Mouse (Mus musculus) hindbrain, embryonic 12.5 days (tissue): ENCODE results near the gene Lyrm9. TPM values are rescaled to one million over a fixed set of nuclear protein-coding genes. Genes with fewer than 3 reads are reported as not detected.

Experiments
- ATAC-seq: fragments of 200-750 bp; cut with Nextera tagmentation; 2 replicates; pipeline ENCODE4 v1.8.0; 2017; ENCODE audit warnings: moderate TSS enrichment; ENCODE audit not compliant: low FRiP score
- H3K27ac ChIP-seq: fragments of 300-500 bp; sonication (generic); 2 replicates; pipeline ENCODE4 v1.5.1; 2016; ENCODE audit warnings: mild to moderate bottlenecking
- H3K27me3 ChIP-seq: fragments of 300-500 bp; sonication (generic); 2 replicates; pipeline ENCODE4 v1.6.1; 2016; ENCODE audit warnings: mild to moderate bottlenecking
- H3K36me3 ChIP-seq: fragments of 300-500 bp; sonication (generic); 2 replicates; pipeline ENCODE4 v1.6.1; 2016; ENCODE audit warnings: mild to moderate bottlenecking
- H3K4me1 ChIP-seq: fragments of 300-500 bp; sonication (generic); 2 replicates; pipeline ENCODE4 v1.6.1; 2016
- H3K4me2 ChIP-seq: fragments of 300-500 bp; sonication (generic); replicated peaks from 2 replicates; pipeline ENCODE4 v1.6.1; 2016; ENCODE audit warnings: mild to moderate bottlenecking
- H3K4me3 ChIP-seq: fragments of 300-500 bp; sonication (generic); 2 replicates; pipeline ENCODE4 v1.5.1; 2016; ENCODE audit warnings: mild to moderate bottlenecking
- H3K9ac ChIP-seq: fragments of 300-500 bp; sonication (generic); 2 replicates; pipeline ENCODE4 v1.6.1; 2016; ENCODE audit warnings: mild to moderate bottlenecking, moderate library complexity
- H3K9me3 ChIP-seq: fragments of 300-500 bp; sonication (generic); replicated peaks from 2 replicates; pipeline ENCODE4 v1.6.1; 2016; ENCODE audit warnings: mild to moderate bottlenecking
- WGBS: fragments of 180-500 bp; shearing (Covaris S2); methylation state at CpG from one replicate; pipeline ENCODE4 v1.1.7; 2016; 5-methylcytosine and 5-hydroxymethylcytosine counted together
- polyA plus RNA-seq: library from polyadenylated mRNA; unstranded; fragments of >200 nt; fragmentation: Nextera tagmentation; extraction: Ambion mirVana; gene quantifications from 2 replicates; pipeline ENCODE4 v1.2.1, GENCODE M21; 2016

The Lyrm9 gene
- polyA plus RNA-seq, 1 experiment from 2014 or later: 18.1 TPM

DNA sequence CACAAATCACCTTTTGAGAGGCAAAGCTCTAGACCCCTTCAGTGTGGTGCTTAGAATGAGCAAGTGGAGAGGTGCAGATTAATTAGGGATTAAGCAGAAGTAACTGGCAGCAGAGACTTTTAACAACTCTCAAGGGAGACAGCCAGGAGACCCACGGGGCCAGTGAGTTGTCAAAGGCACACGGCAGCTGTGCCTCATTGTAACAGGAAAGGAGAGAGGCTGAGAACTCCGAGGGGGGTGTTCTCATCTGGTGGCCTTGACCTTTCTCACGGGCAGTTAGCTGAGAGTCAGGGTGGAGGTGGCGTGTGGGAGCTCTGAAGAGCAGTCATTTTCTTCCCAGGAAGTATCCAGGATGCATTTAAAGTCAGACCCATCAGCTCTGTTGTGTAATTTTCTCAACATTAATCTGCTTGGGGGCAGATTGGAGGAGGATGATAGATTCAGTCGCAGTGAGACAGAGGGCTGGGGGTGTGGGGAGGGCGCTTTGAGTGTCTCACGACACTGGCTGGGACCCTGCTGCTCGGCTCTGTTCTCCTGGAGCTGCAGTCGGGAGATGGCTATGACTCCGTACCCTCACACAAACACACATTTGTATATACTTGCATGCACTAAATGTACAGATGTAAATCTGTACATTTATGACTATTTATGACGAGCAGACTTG is 5.9 kb upstream of the Lyrm9 start:
- WGBS: 31% methylated on average over 12 of the region's 12 CpGs
- H3K9ac ChIP-seq: no peak overlapping the region; the same call in 1 of the 2 replicates
- H3K4me3 ChIP-seq: no peak overlapping the region
- H3K27ac ChIP-seq: 0 out of 2 replicates have a peak overlapping the region, but pooled peaks have one; percentile 7
- H3K4me2 ChIP-seq: no peak overlapping the region; the same call in 1 of the 2 replicates
- no peaks in the 10 kb centered on the region for H3K9me3 ChIP-seq
- H3K27me3 ChIP-seq: no peaks in the 10 kb centered on the region
- no peak for ATAC-seq
- peaks cover 62% of the 10 kb centered on the region for H3K4me1 ChIP-seq
- H3K36me3 ChIP-seq: no peaks in the 10 kb centered on the region

DNA sequence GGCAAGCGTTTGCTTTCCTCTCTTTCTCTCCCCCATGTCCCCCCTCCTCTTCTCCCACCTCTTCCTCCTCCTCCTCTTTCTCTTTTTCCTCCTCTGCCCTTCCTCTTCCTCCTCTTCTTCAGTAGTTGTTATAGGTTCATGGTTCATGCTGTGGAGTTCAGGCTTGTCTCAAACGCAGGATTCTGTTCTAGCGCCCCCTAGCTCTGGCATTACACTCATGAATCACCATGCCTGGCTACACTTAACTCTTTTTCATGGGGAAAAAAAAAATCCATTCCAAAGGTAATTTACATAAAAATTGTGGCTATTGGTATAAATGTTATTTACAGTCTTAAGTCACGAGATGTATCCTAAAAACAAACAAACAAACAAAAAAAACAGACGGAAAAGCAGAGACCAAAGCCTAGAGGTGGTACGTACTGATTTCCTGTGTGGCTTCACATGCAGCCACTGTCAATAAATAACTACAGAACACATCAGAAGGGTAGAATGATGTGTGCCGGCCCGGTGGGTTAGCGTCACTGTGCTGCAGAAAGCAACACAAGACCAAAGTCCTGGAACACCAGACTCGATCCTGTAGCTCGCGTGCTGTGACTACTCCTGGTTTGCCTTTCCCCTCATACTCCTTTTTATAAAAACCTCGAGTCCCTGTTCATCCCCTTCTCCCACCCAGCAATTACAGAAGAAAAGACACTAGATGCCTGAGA is 3.4 kb upstream of the Lyrm9 start:
- H3K4me2 ChIP-seq: no peak overlapping the region
- H3K27me3 ChIP-seq: no peaks in the 10 kb centered on the region
- peaks cover 53% of the 10 kb centered on the region for H3K4me1 ChIP-seq
- 55% methylated on average over 13 of the region's 13 CpGs for WGBS
- no peaks in the 10 kb centered on the region for H3K9me3 ChIP-seq
- no peak for ATAC-seq
- H3K4me3 ChIP-seq: no peak overlapping the region
- H3K9ac ChIP-seq: no peak overlapping the region
- no peaks in the 10 kb centered on the region for H3K36me3 ChIP-seq
- H3K27ac ChIP-seq: 0 out of 2 replicates have a peak overlapping the region, but pooled peaks have one; percentile 23

DNA sequence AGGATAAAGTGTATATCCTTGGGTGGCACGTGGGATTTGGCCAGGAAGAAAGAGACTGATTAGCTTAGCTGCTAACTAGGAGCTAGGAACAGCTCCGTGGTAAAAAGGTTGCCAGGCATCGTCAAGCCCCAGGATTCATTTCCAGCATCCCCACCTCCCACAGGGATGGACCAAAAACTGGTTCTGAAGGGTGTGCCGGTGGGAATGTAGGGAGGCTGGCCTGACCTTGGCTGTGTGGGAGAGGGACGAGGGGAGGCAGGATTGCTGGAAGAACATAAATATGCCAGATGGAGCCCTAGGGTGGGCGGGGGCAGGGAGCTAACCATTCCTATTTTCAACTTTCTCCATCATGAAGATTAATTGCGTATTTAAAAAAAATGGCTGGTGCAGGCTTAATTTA is 1.2 kb downstream of the Lyrm9 start:
- Histone ChIP-seq H3K27ac (no peak overlapping the region), H3K4me3 (peak overlapping the region; percentile 60; the same call in 1 of the 2 replicates), H3K9ac (no peak overlapping the region), H3K27me3 (no peaks in the 10 kb centered on the region; the same call in 1 of the 2 replicates), H3K4me1 (peaks cover 35% of the 10 kb centered on the region), H3K36me3 (no peaks in the 10 kb centered on the region), H3K9me3 (no peaks in the 10 kb centered on the region), H3K4me2 (peak overlapping the region; percentile 75; the same call in 1 of the 2 replicates)
- ATAC-seq: no peak
- 33% methylated on average over 7 of the region's 7 CpGs for WGBS

DNA sequence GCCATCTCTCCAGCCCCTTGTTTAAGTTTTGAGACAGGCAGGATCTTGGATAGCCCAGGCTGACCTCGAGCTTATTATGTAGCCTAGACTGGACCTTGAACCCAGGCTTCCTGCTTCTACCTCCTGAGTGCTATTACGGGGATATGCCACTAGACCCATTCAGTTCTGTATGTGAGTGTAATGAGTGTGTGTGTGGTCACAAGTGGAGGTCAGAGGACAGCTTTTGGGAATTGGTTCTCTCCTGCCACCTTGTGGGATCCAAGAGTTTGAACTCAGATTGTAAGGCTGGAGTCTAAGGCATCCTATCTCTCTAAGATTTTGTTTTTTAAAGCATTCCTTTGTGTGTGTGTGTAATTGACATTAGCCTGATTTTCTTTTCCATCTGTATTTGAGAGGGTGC is 2.0 kb downstream of the Lyrm9 start:
- WGBS: 43% methylated on average over 2 of the region's 2 CpGs
- H3K27me3 ChIP-seq: no peaks in the 10 kb centered on the region; the same call in 1 of the 2 replicates
- no peak overlapping the region for H3K9ac ChIP-seq
- no peaks in the 10 kb centered on the region for H3K36me3 ChIP-seq
- no peak overlapping the region for H3K4me2 ChIP-seq
- no peak overlapping the region for H3K27ac ChIP-seq
- H3K4me1 ChIP-seq: peaks cover 32% of the 10 kb centered on the region
- no peak for ATAC-seq
- H3K4me3 ChIP-seq: no peak overlapping the region
- H3K9me3 ChIP-seq: no peaks in the 10 kb centered on the region

DNA sequence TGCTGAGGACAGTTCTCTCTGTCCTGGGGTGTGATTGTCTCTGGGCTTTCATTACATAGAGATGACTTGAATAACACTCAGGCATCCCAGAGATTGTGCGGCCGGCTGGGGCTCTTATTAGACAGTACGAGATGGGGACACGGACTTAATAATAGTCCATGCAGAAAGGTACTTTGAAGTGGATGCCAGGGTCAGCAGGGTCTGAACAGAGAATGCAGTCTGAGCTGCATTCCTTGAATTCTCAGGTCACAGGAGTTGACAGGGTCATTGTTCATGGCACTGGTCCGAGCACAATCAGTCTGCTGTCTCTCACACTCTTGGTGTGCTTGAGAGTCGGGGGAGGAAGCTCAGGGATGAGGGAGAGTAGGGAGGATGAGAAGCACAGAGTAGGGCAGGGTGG is 3.0 kb downstream of the Lyrm9 start:
- peaks cover 22% of the 10 kb centered on the region for H3K4me1 ChIP-seq
- WGBS: 5% methylated on average over 6 of the region's 6 CpGs
- H3K4me2 ChIP-seq: no peak overlapping the region

DNA sequence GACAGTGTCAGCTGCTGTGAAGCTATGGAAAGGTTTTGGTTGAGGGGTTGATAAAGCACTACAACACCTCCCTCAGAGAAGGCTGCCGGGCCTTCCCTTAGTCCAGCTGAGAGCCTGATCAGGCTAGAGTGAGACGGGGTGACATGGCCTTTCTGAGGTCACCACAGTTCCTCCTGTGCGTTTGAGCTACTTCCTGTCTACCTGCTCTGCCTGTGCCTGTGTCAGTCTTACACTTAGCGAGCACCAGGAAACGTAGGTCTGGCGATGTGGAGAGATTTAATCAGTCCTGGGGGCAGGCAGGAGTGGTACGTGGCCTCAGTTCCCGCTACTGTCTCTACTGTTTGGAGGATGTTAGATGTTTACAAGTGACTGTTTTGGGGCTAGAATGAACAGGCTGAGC is 3.8 kb downstream of the Lyrm9 start:
- Histone ChIP-seq H3K4me2 (no peak overlapping the region), H3K9ac (no peak overlapping the region), H3K27me3 (no peaks in the 10 kb centered on the region; the same call in 1 of the 2 replicates), H3K27ac (no peak overlapping the region), H3K36me3 (no peaks in the 10 kb centered on the region), H3K4me3 (no peak overlapping the region), H3K4me1 (peaks cover 19% of the 10 kb centered on the region), H3K9me3 (no peaks in the 10 kb centered on the region)
- ATAC-seq: no peak
- 51% methylated on average over 8 of the region's 8 CpGs for WGBS

More for the DNA sequence above, 3.0 kb downstream of the Lyrm9 start:
- ATAC-seq: no peak
- no peaks in the 10 kb centered on the region for H3K9me3 ChIP-seq
- no peaks in the 10 kb centered on the region; the same call in 1 of the 2 replicates for H3K27me3 ChIP-seq
- no peak overlapping the region for H3K4me3 ChIP-seq
- no peak overlapping the region for H3K27ac ChIP-seq
- no peak overlapping the region for H3K9ac ChIP-seq
- no peaks in the 10 kb centered on the region for H3K36me3 ChIP-seq

DNA sequence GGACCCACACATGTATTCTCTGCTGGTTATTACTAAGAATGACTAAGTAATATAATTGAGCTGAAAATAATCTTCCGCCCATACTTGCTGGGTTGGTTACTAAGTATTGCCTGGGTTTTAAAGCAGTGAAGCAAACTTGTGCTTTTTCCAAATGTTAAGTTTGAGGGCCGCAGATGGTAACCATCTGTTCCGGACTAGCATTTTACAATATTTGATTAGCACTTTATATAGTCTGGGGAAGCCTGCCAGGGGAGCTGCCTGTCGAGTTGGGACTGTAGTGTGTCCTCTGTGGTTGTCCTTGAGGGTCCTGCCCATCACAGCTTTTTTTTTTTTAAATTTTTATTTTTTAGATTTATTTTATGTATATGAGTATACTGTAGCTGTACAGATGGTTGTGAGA is 5.3 kb downstream of the Lyrm9 start:
- H3K4me2 ChIP-seq: no peak overlapping the region
- no peaks in the 10 kb centered on the region for H3K36me3 ChIP-seq
- H3K27me3 ChIP-seq: no peaks in the 10 kb centered on the region; the same call in 1 of the 2 replicates
- H3K27ac ChIP-seq: no peak overlapping the region
- ATAC-seq: no peak
- H3K9me3 ChIP-seq: no peaks in the 10 kb centered on the region
- no peak overlapping the region for H3K4me3 ChIP-seq
- no peak overlapping the region for H3K9ac ChIP-seq
- 73% methylated on average over 4 of the region's 4 CpGs for WGBS
- H3K4me1 ChIP-seq: peaks cover 16% of the 10 kb centered on the region

DNA sequence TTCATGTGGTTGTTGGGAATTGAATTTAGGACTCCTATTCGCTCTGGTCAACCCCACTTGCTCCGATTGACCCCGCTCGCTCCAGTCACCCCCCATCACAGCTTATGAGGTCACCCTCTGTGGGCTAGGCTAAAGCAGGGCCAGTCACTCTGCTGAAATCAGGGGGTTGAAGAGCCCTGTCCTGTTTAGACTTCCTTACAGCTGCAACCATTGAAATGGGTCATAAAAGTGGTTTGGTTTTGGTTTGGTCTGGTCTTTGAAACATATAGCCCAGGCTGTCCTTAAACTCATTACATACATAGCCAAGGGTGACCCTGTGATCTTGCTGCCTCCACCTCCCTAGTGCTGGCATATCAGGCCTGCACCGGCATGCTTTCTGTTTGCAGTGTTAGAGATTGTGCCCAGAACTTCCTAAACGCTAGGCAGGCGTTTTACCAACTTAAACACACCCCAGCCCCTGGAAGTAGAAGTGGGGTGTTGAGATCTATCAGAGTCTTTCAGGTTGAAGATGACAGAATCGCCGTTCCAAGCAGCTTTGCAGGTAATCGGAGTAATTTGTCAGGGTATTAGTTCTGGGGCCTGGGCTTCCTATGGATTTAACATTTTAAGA is 5.8 kb downstream of the Lyrm9 start:
- peaks cover 13% of the 10 kb centered on the region for H3K4me1 ChIP-seq
- WGBS: 93% methylated on average over 10 of the region's 10 CpGs
- 0 out of 2 replicates have a peak overlapping the region, but pooled peaks have one; percentile 8 for H3K9ac ChIP-seq

DNA sequence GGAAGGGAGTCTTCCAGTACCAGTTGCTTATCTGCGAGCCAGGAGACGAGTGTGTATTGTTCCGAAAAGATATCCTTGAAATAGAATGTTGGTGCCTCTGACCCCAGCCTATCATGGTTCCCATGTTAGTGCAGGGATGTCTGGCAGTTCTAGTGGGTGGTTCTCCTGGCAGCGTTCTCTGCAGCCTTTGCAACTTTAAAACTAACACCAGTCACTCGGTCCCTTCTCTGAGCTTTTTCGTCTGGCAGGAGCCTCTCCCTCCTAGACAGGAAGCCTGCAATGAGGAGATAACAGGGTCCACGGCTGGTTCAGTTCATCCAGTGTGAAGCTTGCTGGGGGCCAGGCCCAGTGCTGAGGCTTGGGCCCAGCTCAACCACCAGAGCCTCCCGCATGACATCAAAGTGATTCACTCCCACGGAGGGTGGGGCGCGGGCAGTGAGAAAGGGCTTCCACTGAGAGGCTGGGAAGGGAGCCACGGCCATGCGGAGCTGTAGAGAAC is 6.5 kb downstream of the Lyrm9 start:
- no peak overlapping the region for H3K4me2 ChIP-seq
- H3K27ac ChIP-seq: 0 out of 2 replicates have a peak overlapping the region, but pooled peaks have one; percentile 7
- H3K36me3 ChIP-seq: no peaks in the 10 kb centered on the region
- no peaks in the 10 kb centered on the region for H3K9me3 ChIP-seq
- no peak overlapping the region for H3K9ac ChIP-seq
- no peak for ATAC-seq
- WGBS: 71% methylated on average over 13 of the region's 13 CpGs
- H3K27me3 ChIP-seq: no peaks in the 10 kb centered on the region; the same call in 1 of the 2 replicates
- no peak overlapping the region for H3K4me3 ChIP-seq
- peaks cover 8% of the 10 kb centered on the region for H3K4me1 ChIP-seq

More for the DNA sequence above, 5.8 kb downstream of the Lyrm9 start:
- no peaks in the 10 kb centered on the region for H3K36me3 ChIP-seq
- no peak overlapping the region for H3K4me3 ChIP-seq
- H3K27me3 ChIP-seq: no peaks in the 10 kb centered on the region; the same call in 1 of the 2 replicates
- no peak overlapping the region for H3K27ac ChIP-seq
- no peak for ATAC-seq
- no peak overlapping the region for H3K4me2 ChIP-seq
- no peaks in the 10 kb centered on the region for H3K9me3 ChIP-seq

DNA sequence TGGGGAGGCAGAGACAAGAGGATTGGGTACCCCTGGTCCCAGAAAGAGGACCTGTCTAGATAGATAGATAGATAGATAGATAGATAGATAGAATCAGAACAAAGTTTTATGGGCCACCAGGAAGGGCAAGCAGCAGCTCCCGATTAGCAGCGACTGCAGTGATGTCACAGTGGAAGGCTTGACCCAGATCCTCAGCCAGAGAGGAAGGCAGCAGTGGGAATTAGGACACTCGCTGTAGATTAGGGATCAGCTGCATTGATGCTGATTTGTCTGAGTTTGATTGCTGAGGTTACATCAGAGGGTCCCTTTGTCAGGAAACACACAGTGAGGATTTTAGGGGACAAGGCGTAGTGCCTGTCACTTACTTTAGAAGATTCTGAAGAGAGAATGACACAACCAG is 10.1 kb downstream of the Lyrm9 start:
- no peak overlapping the region for H3K4me2 ChIP-seq
- H3K4me3 ChIP-seq: no peak overlapping the region
- no peak for ATAC-seq
- no peaks in the 10 kb centered on the region for H3K27me3 ChIP-seq
- H3K9ac ChIP-seq: no peak overlapping the region
- peaks cover 8% of the 10 kb centered on the region for H3K36me3 ChIP-seq
- peaks cover 4% of the 10 kb centered on the region; the same call in 1 of the 2 replicates for H3K9me3 ChIP-seq
- WGBS: 88% methylated on average over 4 of the region's 4 CpGs
- H3K27ac ChIP-seq: no peak overlapping the region
- H3K4me1 ChIP-seq: peaks cover 12% of the 10 kb centered on the region; the same call in 1 of the 2 replicates

DNA sequence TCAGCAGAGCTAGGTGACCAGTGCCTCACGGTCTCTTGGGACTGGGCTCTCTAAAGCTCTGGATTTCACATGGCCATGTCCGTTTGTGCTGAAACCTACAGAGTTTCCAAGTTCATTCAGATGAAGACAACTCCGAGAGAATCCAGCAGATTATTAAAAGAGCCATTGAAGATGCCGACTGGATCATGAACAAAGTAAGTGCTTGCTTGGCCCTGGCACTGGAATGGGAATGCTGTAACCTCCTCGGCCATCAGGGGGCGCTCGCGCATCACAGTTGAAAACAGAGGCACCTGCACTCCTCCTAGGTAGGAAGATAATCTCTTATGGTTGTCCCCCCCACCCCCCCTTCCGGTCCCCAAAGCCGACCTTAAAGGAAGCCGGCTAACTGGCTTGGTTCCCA is 11.6 kb downstream of the Lyrm9 start:
- Histone ChIP-seq H3K27ac (no peak overlapping the region), H3K9me3 (peaks cover 4% of the 10 kb centered on the region; the same call in 1 of the 2 replicates), H3K36me3 (peaks cover 8% of the 10 kb centered on the region), H3K9ac (no peak overlapping the region), H3K27me3 (no peaks in the 10 kb centered on the region), H3K4me2 (no peak overlapping the region), H3K4me3 (no peak overlapping the region), H3K4me1 (peaks cover 9% of the 10 kb centered on the region; the same call in 1 of the 2 replicates)
- ATAC-seq: no peak
- 11% methylated on average over 11 of the region's 11 CpGs for WGBS

DNA sequence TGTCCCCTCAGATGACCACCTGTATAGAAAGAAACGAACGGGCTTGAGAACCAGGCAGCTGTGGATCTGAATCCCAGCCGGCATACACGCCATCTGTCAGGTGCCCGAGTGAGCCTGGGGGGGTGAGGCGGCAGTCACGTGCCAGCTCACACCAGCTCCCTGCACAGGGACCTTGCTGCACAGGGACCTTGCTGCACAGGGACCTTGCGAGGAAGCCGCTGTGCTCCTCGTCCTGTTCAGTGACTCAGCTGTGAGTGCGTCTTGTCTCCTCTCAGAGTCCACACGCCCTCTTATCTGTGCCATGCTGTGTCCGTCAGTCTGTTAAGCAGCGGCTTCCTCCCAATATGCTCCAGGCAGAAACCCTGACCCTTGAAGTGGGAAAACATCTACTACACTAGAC is 13.1 kb downstream of the Lyrm9 start:
- H3K4me3 ChIP-seq: no peak overlapping the region
- H3K27ac ChIP-seq: no peak overlapping the region
- H3K9me3 ChIP-seq: peaks cover 4% of the 10 kb centered on the region; the same call in 1 of the 2 replicates
- H3K36me3 ChIP-seq: peaks cover 8% of the 10 kb centered on the region
- no peak overlapping the region for H3K9ac ChIP-seq
- no peaks in the 10 kb centered on the region for H3K27me3 ChIP-seq
- WGBS: 80% methylated on average over 14 of the region's 14 CpGs
- no peak overlapping the region for H3K4me2 ChIP-seq
- ATAC-seq: no peak
- H3K4me1 ChIP-seq: peaks cover 9% of the 10 kb centered on the region; the same call in 1 of the 2 replicates
